Mouse (Mus musculus): ENCODE data around the gene Baz1a. TPM values are rescaled to one million over a fixed set of nuclear protein-coding genes. Genes with fewer than 3 reads are reported as not detected.

Baz1a gene
- total and polyA plus RNA-seq, 2 experiments from 2014 or later = 2.6 to 4.4 TPM

- peak within 1 kb of the TSS; percentile 87 for H3K4me3 ChIP-seq (ENCODE audit: low read depth, low read length)
- under 1% methylated on average over 60 of the region's 60 CpGs for WGBS
- DNase-seq (ENCODE audit: low spot score) (peak; percentile 79), ATAC-seq (ENCODE audit: low FRiP score) (peak; percentile 48; the same call in 1 of the 2 replicates)
- H3K27me3 ChIP-seq (ENCODE audit: insufficient read depth, low read length) = no peaks in the 10 kb centered on the region
- TF ChIP-seq CTCF (IDR thresholded peaks at IDR 0.05) = no peak
- peak within 1 kb of the TSS; percentile 65 for H3K9ac ChIP-seq (replicated peaks; ENCODE audit: low read length, poor library complexity, severe bottlenecking)
- no peaks in the 10 kb centered on the region for H3K9me3 ChIP-seq (ENCODE audit: low read length)
- peak within 1 kb of the TSS; percentile 94 for H3K4me2 ChIP-seq (ENCODE audit: low read depth, low read length, poor library complexity, severe bottlenecking)
- peak within 1 kb of the TSS; percentile 27 for H3K27ac ChIP-seq (ENCODE audit: low read depth, low read length)
- no peaks in the 10 kb centered on the region; the same call in none of the 2 replicates for H3K4me1 ChIP-seq (ENCODE audit: insufficient read depth, low read length)
- no peaks in the 10 kb centered on the region for H3K36me3 ChIP-seq (ENCODE audit: insufficient read depth, low read length)
These were observed 28.0 kb downstream of the Baz1a start, which contains the start of gene Gm20403 for GRCm38 (mm10) chr12:54986052-54986717. TSS of gene Gm20403 (minus strand) at chr12:54986529.

GRCm38 (mm10) chr12:54985257-54986051 lies 28.7 kb downstream of the Baz1a start:
- H3K27me3 ChIP-seq (ENCODE audit: insufficient read depth, low read length) = no peaks in the 10 kb centered on the region
- no peaks in the 10 kb centered on the region for H3K36me3 ChIP-seq (ENCODE audit: insufficient read depth, low read length)
- WGBS = under 1% methylated on average over 68 of the region's 117 CpGs

GRCm38 (mm10) chr12:54984701-54985256 lies 29.4 kb downstream of the Baz1a start:
- Histone ChIP-seq H3K9ac (replicated peaks; ENCODE audit: low read length, poor library complexity, severe bottlenecking) (peak overlapping the region; percentile 65), H3K9me3 (ENCODE audit: low read length) (no peaks in the 10 kb centered on the region), H3K4me1 (ENCODE audit: insufficient read depth, low read length) (no peaks in the 10 kb centered on the region; the same call in none of the 2 replicates), H3K4me3 (ENCODE audit: low read depth, low read length) (peak overlapping the region; percentile 87), H3K27me3 (ENCODE audit: insufficient read depth, low read length) (no peaks in the 10 kb centered on the region), H3K4me2 (ENCODE audit: low read depth, low read length, poor library complexity, severe bottlenecking) (peak overlapping the region; percentile 94), H3K27ac (ENCODE audit: low read depth, low read length) (peak overlapping the region; percentile 27), H3K36me3 (ENCODE audit: insufficient read depth, low read length) (no peaks in the 10 kb centered on the region)
- TF ChIP-seq CTCF (IDR thresholded peaks at IDR 0.05) = no peak
- ATAC-seq (ENCODE audit: low FRiP score) (peak; percentile 81), DNase-seq (ENCODE audit: low spot score) (peak; percentile 57)
- under 1% methylated on average over 42 of the region's 42 CpGs for WGBS

More at GRCm38 (mm10) chr12:54985257-54986051, 28.7 kb downstream of the Baz1a start:
- H3K9me3 ChIP-seq (ENCODE audit: low read length) = no peaks in the 10 kb centered on the region
- H3K4me2 ChIP-seq (ENCODE audit: low read depth, low read length, poor library complexity, severe bottlenecking) = peak overlapping the region; percentile 94
- peak; percentile 53 for DNase-seq (ENCODE audit: low spot score)
- peak; percentile 18; the same call in 1 of the 2 replicates for TF ChIP-seq CTCF (IDR thresholded peaks at IDR 0.05)
- H3K4me3 ChIP-seq (ENCODE audit: low read depth, low read length) = peak overlapping the region; percentile 87
- H3K4me1 ChIP-seq (ENCODE audit: insufficient read depth, low read length) = no peaks in the 10 kb centered on the region; the same call in none of the 2 replicates
- H3K27ac ChIP-seq (ENCODE audit: low read depth, low read length) = peak overlapping the region; percentile 27
- peak overlapping the region; percentile 65 for H3K9ac ChIP-seq (replicated peaks; ENCODE audit: low read length, poor library complexity, severe bottlenecking)
- peak; percentile 57 for ATAC-seq (ENCODE audit: low FRiP score)

GRCm38 (mm10) chr12:54982935-54983715 lies 31.0 kb downstream of the Baz1a start:
- no peaks in the 10 kb centered on the region for H3K36me3 ChIP-seq (ENCODE audit: insufficient read depth, low read length)
- no peaks in the 10 kb centered on the region for H3K9me3 ChIP-seq (ENCODE audit: low read length)
- TF ChIP-seq CTCF (IDR thresholded peaks at IDR 0.05) = no peak
- no peak overlapping the region for H3K9ac ChIP-seq (replicated peaks; ENCODE audit: low read length, poor library complexity, severe bottlenecking)
- no peaks in the 10 kb centered on the region for H3K27me3 ChIP-seq (ENCODE audit: insufficient read depth, low read length)
- no peak overlapping the region for H3K27ac ChIP-seq (ENCODE audit: low read depth, low read length)
- no peak overlapping the region for H3K4me3 ChIP-seq (ENCODE audit: low read depth, low read length)
- no peaks in the 10 kb centered on the region; the same call in none of the 2 replicates for H3K4me1 ChIP-seq (ENCODE audit: insufficient read depth, low read length)
- no peak for DNase-seq (ENCODE audit: low spot score)
- H3K4me2 ChIP-seq (ENCODE audit: low read depth, low read length, poor library complexity, severe bottlenecking) = no peak overlapping the region
- 76% methylated on average over 7 of the region's 7 CpGs for WGBS
- no peak for ATAC-seq (ENCODE audit: low FRiP score)

GRCm38 (mm10) chr12:54981962-54982361 lies 32.2 kb downstream of the Baz1a start:
- no peak overlapping the region for H3K9ac ChIP-seq (replicated peaks; ENCODE audit: low read length, poor library complexity, severe bottlenecking)
- no peaks in the 10 kb centered on the region for H3K27me3 ChIP-seq (ENCODE audit: insufficient read depth, low read length)
- no peaks in the 10 kb centered on the region; the same call in none of the 2 replicates for H3K4me1 ChIP-seq (ENCODE audit: insufficient read depth, low read length)
- H3K27ac ChIP-seq (ENCODE audit: low read depth, low read length) = no peak overlapping the region
- H3K36me3 ChIP-seq (ENCODE audit: insufficient read depth, low read length) = no peaks in the 10 kb centered on the region
- WGBS = 71% methylated on average over 6 of the region's 6 CpGs
- H3K9me3 ChIP-seq (ENCODE audit: low read length) = no peaks in the 10 kb centered on the region
- ATAC-seq (ENCODE audit: low FRiP score) (no peak), DNase-seq (ENCODE audit: low spot score) (no peak)
- no peak overlapping the region for H3K4me2 ChIP-seq (ENCODE audit: low read depth, low read length, poor library complexity, severe bottlenecking)
- TF ChIP-seq CTCF (IDR thresholded peaks at IDR 0.05) = no peak
- H3K4me3 ChIP-seq (ENCODE audit: low read depth, low read length) = no peak overlapping the region
